Mouse (Mus musculus) midbrain, postnatal 0 days (tissue): ENCODE measurements at regions not wholly inside any gene's neighbourhood (a gene's known extent, or its start where the extent isn't known, plus 50 kb on each side); places are given as distances from the start of the nearest gene placed in this dataset.

Experiments
- ATAC-seq: fragments of 200-750 bp; cut with Nextera tagmentation; 2 replicates; pipeline ENCODE4 v1.8.0; 2017; ENCODE audit warnings: moderate number of reproducible peaks, mild to moderate bottlenecking, moderate TSS enrichment, moderate library complexity; ENCODE audit not compliant: low FRiP score
- DNase-seq: peaks from one replicate; pipeline ENCODE4 v3.0.0-alpha.2; 2015; ENCODE audit warnings: low spot score
- H3K27ac ChIP-seq: fragments of 300-500 bp; sonication (generic); 2 replicates; pipeline ENCODE4 v1.5.1; 2014; ENCODE audit warnings: low read depth, mild to moderate bottlenecking, low read length, mixed read lengths
- H3K27me3 ChIP-seq: fragments of 300-500 bp; sonication (generic); 2 replicates; pipeline ENCODE4 v1.6.1; 2014; ENCODE audit warnings: low read length, control low read depth, mixed read lengths; ENCODE audit not compliant: insufficient read depth
- H3K36me3 ChIP-seq: fragments of 300-500 bp; sonication (generic); 2 replicates; pipeline ENCODE4 v1.6.1; 2014; ENCODE audit warnings: low read length, control low read depth, mixed read lengths; ENCODE audit not compliant: insufficient read depth
- H3K4me1 ChIP-seq: fragments of 300-500 bp; sonication (generic); 2 replicates; pipeline ENCODE4 v1.6.1; 2014; ENCODE audit warnings: mild to moderate bottlenecking, control low read depth, antibody characterized with exemption, low read length, mixed read lengths; ENCODE audit not compliant: insufficient read depth
- H3K4me2 ChIP-seq: fragments of 300-500 bp; sonication (generic); 2 replicates; pipeline ENCODE4 v1.6.1; 2014; ENCODE audit warnings: low read depth, mild to moderate bottlenecking, low read length, mixed read lengths; ENCODE audit not compliant: poor library complexity, severe bottlenecking
- H3K4me3 ChIP-seq: fragments of 300-500 bp; sonication (generic); 2 replicates; pipeline ENCODE4 v1.5.1; 2014; ENCODE audit warnings: low read depth, mild to moderate bottlenecking, low read length, moderate library complexity
- H3K9ac ChIP-seq: fragments of 300-500 bp; sonication (generic); replicated peaks from 2 replicates; pipeline ENCODE4 v1.6.1; 2014; ENCODE audit warnings: mild to moderate bottlenecking, low read length, moderate library complexity, mixed read lengths; ENCODE audit not compliant: poor library complexity, severe bottlenecking
- H3K9me3 ChIP-seq: fragments of 300-500 bp; sonication (generic); 2 replicates; pipeline ENCODE4 v1.6.1; 2016; ENCODE audit warnings: low read length, control low read depth
- CTCF ChIP-seq: IDR thresholded peaks from 2 replicates; pipeline ENCODE4 v1.5.1; 2016; ENCODE audit warnings: antibody characterized with exemption, mild to moderate bottlenecking
- WGBS: fragments of 180-500 bp; shearing (Covaris S2); extraction: QIAGEN DNeasy Blood & Tissue Kit; methylation state at CpG from one replicate; pipeline ENCODE4 v1.1.7; 2014; 5-methylcytosine and 5-hydroxymethylcytosine counted together

DNA sequence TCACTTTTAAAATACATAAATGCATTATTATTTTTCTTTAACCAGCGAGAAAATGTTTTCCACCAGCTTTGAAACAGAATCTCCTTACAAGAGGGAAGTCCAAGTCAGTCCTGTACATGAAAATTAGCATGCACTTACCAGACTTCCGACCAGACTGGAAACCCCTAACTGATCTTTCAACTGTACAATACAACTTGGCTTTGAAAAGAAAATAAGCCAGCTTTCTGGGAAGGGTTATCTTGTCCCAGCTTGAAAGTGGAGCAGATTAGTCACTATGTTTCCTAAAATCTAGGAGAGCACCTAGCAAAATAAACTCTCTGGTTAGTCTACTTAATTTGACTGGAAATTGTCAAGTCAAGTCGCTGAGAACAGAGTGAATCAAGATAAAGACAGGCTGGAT lies 1110.1 kb downstream of the Gsdmc2 start:
- Histone ChIP-seq H3K9me3 (no peaks in the 10 kb centered on the region), H3K27ac (no peak overlapping the region), H3K4me1 (no peaks in the 10 kb centered on the region), H3K4me2 (no peak overlapping the region), H3K9ac (no peak overlapping the region), H3K36me3 (no peaks in the 10 kb centered on the region), H3K4me3 (no peak overlapping the region), H3K27me3 (no peaks in the 10 kb centered on the region)
- DNase-seq (no peak), ATAC-seq (no peak)
- WGBS: 83% methylated on average over 3 of the region's 3 CpGs
- TF ChIP-seq CTCF: no peak

DNA sequence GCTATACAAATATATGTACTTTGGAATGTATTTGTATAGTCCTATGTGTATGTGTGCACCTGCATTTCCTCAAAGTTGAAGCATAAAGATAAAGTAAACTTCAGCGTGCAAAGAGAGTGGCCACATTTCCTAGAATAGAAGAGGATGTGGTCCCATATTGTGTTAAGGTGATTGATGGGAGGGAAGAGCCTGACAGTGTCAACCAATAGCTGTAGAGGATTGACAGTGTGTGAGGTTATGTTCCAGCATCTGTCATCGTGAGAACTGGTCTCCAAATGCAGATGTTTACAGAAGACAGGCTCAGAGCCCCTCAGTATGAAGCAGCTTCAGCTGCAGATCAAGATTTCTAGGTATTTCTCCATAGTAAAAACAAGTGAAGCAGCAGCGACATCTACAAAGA lies 1114.5 kb downstream of the Gsdmc2 start:
- no peak for TF ChIP-seq CTCF
- H3K27ac ChIP-seq: no peak overlapping the region
- no peak overlapping the region for H3K4me2 ChIP-seq
- 90% methylated on average over 3 of the region's 3 CpGs for WGBS
- ATAC-seq (no peak), DNase-seq (no peak)
- H3K9me3 ChIP-seq: no peaks in the 10 kb centered on the region
- no peaks in the 10 kb centered on the region for H3K4me1 ChIP-seq
- H3K4me3 ChIP-seq: no peak overlapping the region
- H3K36me3 ChIP-seq: no peaks in the 10 kb centered on the region
- no peaks in the 10 kb centered on the region for H3K27me3 ChIP-seq
- no peak overlapping the region for H3K9ac ChIP-seq

DNA sequence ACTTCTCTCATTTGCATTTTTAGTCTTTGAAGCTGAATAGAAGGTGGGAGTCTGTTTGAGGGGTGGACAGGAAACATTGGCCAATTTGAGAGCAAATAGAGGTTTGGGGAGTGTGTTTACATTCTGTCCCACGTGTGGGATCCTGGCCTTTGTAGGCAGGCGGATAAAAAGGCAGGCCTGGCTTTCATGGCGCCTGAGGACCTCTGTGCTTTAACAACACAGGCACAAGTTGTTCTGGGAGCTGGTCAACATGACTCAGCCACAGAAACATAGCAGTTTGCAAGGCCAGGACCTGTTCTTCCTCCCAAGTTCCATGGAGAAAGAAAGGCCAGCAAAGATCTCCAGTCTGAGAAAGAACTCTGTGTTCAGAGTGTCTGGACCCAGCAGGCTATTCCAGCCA lies 1130.7 kb downstream of the Gsdmc2 start:
- DNase-seq (no peak), ATAC-seq (no peak)
- Histone ChIP-seq H3K4me2 (no peak overlapping the region), H3K27me3 (no peaks in the 10 kb centered on the region), H3K9me3 (no peaks in the 10 kb centered on the region), H3K27ac (no peak overlapping the region), H3K36me3 (no peaks in the 10 kb centered on the region), H3K9ac (no peak overlapping the region), H3K4me1 (no peaks in the 10 kb centered on the region), H3K4me3 (no peak overlapping the region)
- 57% methylated on average over 3 of the region's 3 CpGs for WGBS
- no peak for TF ChIP-seq CTCF

- Histone ChIP-seq H3K4me2 (no peak overlapping the region), H3K4me3 (no peak overlapping the region), H3K4me1 (no peaks in the 10 kb centered on the region), H3K27ac (no peak overlapping the region), H3K9me3 (no peaks in the 10 kb centered on the region), H3K27me3 (no peaks in the 10 kb centered on the region), H3K36me3 (no peaks in the 10 kb centered on the region), H3K9ac (no peak overlapping the region)
- no peak for TF ChIP-seq CTCF
- WGBS: 90% methylated on average over 9 of the region's 9 CpGs
- ATAC-seq (no peak), DNase-seq (no peak)
Measured at GRCm38 (mm10) chr15:62712543-62713131, 1132.3 kb downstream of the Gsdmc2 start.

- no peak for DNase-seq
- Histone ChIP-seq H3K4me1 (no peaks in the 10 kb centered on the region), H3K4me3 (no peak overlapping the region), H3K9me3 (no peaks in the 10 kb centered on the region), H3K4me2 (no peak overlapping the region), H3K36me3 (no peaks in the 10 kb centered on the region), H3K27me3 (no peaks in the 10 kb centered on the region), H3K9ac (no peak overlapping the region), H3K27ac (no peak overlapping the region)
- TF ChIP-seq CTCF: no peak
- WGBS: 89% methylated on average over 3 of the region's 3 CpGs
- ATAC-seq: no peak
Measured at GRCm38 (mm10) chr15:62712060-62712542, 1132.9 kb downstream of the Gsdmc2 start.

DNA sequence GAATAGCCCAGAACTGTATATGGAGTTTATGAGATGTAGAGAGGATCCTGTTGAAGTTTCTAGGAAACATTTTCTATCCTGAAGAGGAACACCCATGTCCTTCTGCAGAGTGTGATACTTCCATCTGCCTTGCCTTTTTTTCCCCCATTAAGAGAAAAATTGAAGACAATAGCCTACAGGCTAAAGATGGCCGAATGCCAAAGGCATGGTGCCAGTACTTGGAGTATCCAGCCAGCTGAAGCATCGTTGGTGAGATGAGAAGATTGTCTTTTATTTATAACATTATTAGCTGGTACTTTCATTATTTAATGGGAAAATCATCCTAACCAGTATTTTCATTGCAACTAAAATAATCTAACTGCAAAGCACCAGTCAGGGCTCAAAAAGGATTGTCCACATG lies 1135.4 kb downstream of the Gsdmc2 start:
- Histone ChIP-seq H3K9me3 (no peaks in the 10 kb centered on the region), H3K27me3 (no peaks in the 10 kb centered on the region), H3K27ac (no peak overlapping the region), H3K9ac (no peak overlapping the region), H3K4me3 (no peak overlapping the region), H3K4me2 (no peak overlapping the region), H3K4me1 (no peaks in the 10 kb centered on the region), H3K36me3 (no peaks in the 10 kb centered on the region)
- DNase-seq (peak; percentile 19), ATAC-seq (no peak)
- no peak for TF ChIP-seq CTCF
- 63% methylated on average over 2 of the region's 2 CpGs for WGBS
